In genomic region chr5:112908169-112908614, GRCm38 (mm10) we compare ENCODE assay signal across 12 mouse cellular contexts. TPM values are rescaled to one million over a fixed set of nuclear protein-coding genes. Genes with fewer than 3 reads are reported as not detected.
DNase-seq lines count a peak whose midpoint lies in the region; ATAC-seq and TF ChIP-seq lines count a peak whose summit lies in the region.
"Had no signal": no experiment of that assay in that cellular context is flagged by ENCODE, and none has a peak within 500 bp of the region (broad histone marks: within the 10 kb centered on the region; RNA-seq: fewer than 3 reads in every experiment).

No protein-coding gene starts in this region.

- H3K27ac ChIP-seq in liver, postnatal 0 days (ENCODE audit: low read depth), result no peak overlapping the region
- H3K27ac ChIP-seq in liver, embryonic 12.5 days, result no peak overlapping the region
- peak overlapping the region; percentile 2; the same call in 1 of the 2 replicates for H3K27ac ChIP-seq in kidney, embryonic 16.5 days (ENCODE audit: low read length)
- H3K27ac ChIP-seq in stomach, postnatal 0 days (replicated peaks), result no peak overlapping the region
- H3K27ac ChIP-seq: embryonic facial prominence, embryonic 12.5 days; layer of hippocampus, adult 2 months; liver, embryonic 13.5 days had no signal

- TF ChIP-seq CTCF in liver, postnatal 0 days (IDR thresholded peaks at IDR 0.05; ENCODE audit: low read depth), result no peak
- no peak for TF ChIP-seq CTCF in stomach, postnatal 0 days (IDR thresholded peaks at IDR 0.05; ENCODE audit: low read depth)

- peaks cover 4% of the 10 kb centered on the region; the same call in 1 of the 2 replicates for H3K4me1 ChIP-seq in liver, postnatal 0 days (ENCODE audit: insufficient read depth)
- H3K4me1 ChIP-seq in liver, embryonic 12.5 days, result no peaks in the 10 kb centered on the region
- H3K4me1 ChIP-seq in kidney, embryonic 16.5 days (ENCODE audit: insufficient read depth, low read length), result peaks cover 4% of the 10 kb centered on the region
- no peaks in the 10 kb centered on the region for H3K4me1 ChIP-seq in stomach, postnatal 0 days (replicated peaks; ENCODE audit: control insufficient read depth, insufficient read depth)
- H3K4me1 ChIP-seq: embryonic facial prominence, embryonic 12.5 days; liver, embryonic 13.5 days had no signal

- H3K27me3 ChIP-seq in liver, postnatal 0 days (ENCODE audit: insufficient read depth, low read length), result no peaks in the 10 kb centered on the region
- H3K27me3 ChIP-seq in liver, embryonic 12.5 days (replicated peaks), result no peaks in the 10 kb centered on the region
- H3K27me3 ChIP-seq in kidney, embryonic 16.5 days (ENCODE audit: insufficient read depth, low read length), result no peaks in the 10 kb centered on the region
- H3K27me3 ChIP-seq in stomach, postnatal 0 days (ENCODE audit: control insufficient read depth, insufficient read depth, low read length), result no peaks in the 10 kb centered on the region
- H3K27me3 ChIP-seq: embryonic facial prominence, embryonic 12.5 days; liver, embryonic 13.5 days; Patski had no signal

- peak; percentile 13 to 30 for DNase-seq in adrenal gland, postnatal 36 days
- DNase-seq in adrenal gland, postnatal 4 days (ENCODE audit: low spot score in 2 of 2), result no peak
- no peak for DNase-seq in liver, postnatal 0 days
- DNase-seq in stomach, postnatal 0 days (ENCODE audit: low spot score), result no peak
- no peak for DNase-seq in yolk sac, embryonic 10.5 days (ENCODE audit: low spot score)
- no peak for DNase-seq in urinary bladder, adult 18-20 months (ENCODE audit: low spot score in 2 of 2)
- DNase-seq: liver, embryonic 13.5 days had no signal

- no peak overlapping the region for H3K4me2 ChIP-seq in liver, postnatal 0 days (ENCODE audit: low read depth, low read length)
- no peak overlapping the region for H3K4me2 ChIP-seq in liver, embryonic 12.5 days
- no peak overlapping the region for H3K4me2 ChIP-seq in kidney, embryonic 16.5 days (replicated peaks; ENCODE audit: low read depth, low read length)
- no peak overlapping the region for H3K4me2 ChIP-seq in stomach, postnatal 0 days (replicated peaks; ENCODE audit: low read depth)
- H3K4me2 ChIP-seq: embryonic facial prominence, embryonic 12.5 days; liver, embryonic 13.5 days had no signal

- peak; percentile 23; the same call in 1 of the 2 replicates for ATAC-seq in liver, postnatal 0 days
- no peak for ATAC-seq in liver, embryonic 12.5 days
- ATAC-seq in kidney, embryonic 16.5 days (ENCODE audit: low FRiP score, low TSS enrichment), result peak; percentile 49
- ATAC-seq in stomach, postnatal 0 days (ENCODE audit: low FRiP score, low TSS enrichment), result peak; percentile 26
- ATAC-seq: Patski had no signal

- no peak overlapping the region for H3K9ac ChIP-seq in liver, postnatal 0 days (replicated peaks)
- H3K9ac ChIP-seq in liver, embryonic 12.5 days, result no peak overlapping the region
- H3K9ac ChIP-seq in kidney, embryonic 16.5 days (replicated peaks; ENCODE audit: low read length), result no peak overlapping the region
- no peak overlapping the region for H3K9ac ChIP-seq in stomach, postnatal 0 days (ENCODE audit: low read length)
- H3K9ac ChIP-seq: embryonic facial prominence, embryonic 12.5 days; liver, embryonic 13.5 days had no signal

- TF ChIP-seq EP300 in liver, postnatal 0 days (IDR thresholded peaks at IDR 0.05; ENCODE audit: low read depth), result no peak
- no peak for TF ChIP-seq EP300 in stomach, postnatal 0 days (optimal IDR thresholded peaks at IDR 0.05)

- H3K9me3 ChIP-seq in liver, postnatal 0 days (ENCODE audit: low read length), result peaks cover 3% of the 10 kb centered on the region; the same call in 1 of the 2 replicates
- H3K9me3 ChIP-seq in liver, embryonic 12.5 days (replicated peaks), result 0 out of 2 replicates have a peak, but pooled peaks cover 3% of the 10 kb centered on the region
- peaks cover 6% of the 10 kb centered on the region; the same call in 1 of the 2 replicates for H3K9me3 ChIP-seq in kidney, embryonic 16.5 days (ENCODE audit: low read length)
- H3K9me3 ChIP-seq in stomach, postnatal 0 days (ENCODE audit: control insufficient read depth, low read length), result no peaks in the 10 kb centered on the region
- H3K9me3 ChIP-seq: embryonic facial prominence, embryonic 12.5 days; liver, embryonic 13.5 days had no signal

- WGBS in liver, postnatal 0 days (ENCODE audit: insufficient replicate concordance), result 21% methylated on average over 2 of the region's 2 CpGs
- 30% methylated on average over 2 of the region's 2 CpGs for WGBS in liver, embryonic 12.5 days (ENCODE audit: insufficient replicate concordance)
- WGBS in kidney, embryonic 16.5 days, result 53% methylated on average over 2 of the region's 2 CpGs
- 37% methylated on average over 2 of the region's 2 CpGs for WGBS in stomach, postnatal 0 days

- H3K4me3 ChIP-seq in liver, postnatal 0 days (ENCODE audit: low read depth, low read length), result no peak overlapping the region
- no peak overlapping the region for H3K4me3 ChIP-seq in liver, embryonic 12.5 days
- no peak overlapping the region for H3K4me3 ChIP-seq in kidney, embryonic 16.5 days (ENCODE audit: low read length)
- no peak overlapping the region for H3K4me3 ChIP-seq in stomach, postnatal 0 days (ENCODE audit: low read depth, low read length)
- H3K4me3 ChIP-seq: embryonic facial prominence, embryonic 12.5 days; layer of hippocampus, adult 2 months; liver, embryonic 13.5 days had no signal

- no peaks in the 10 kb centered on the region for H3K36me3 ChIP-seq in liver, postnatal 0 days (replicated peaks; ENCODE audit: insufficient read depth, low read length)
- H3K36me3 ChIP-seq in liver, embryonic 12.5 days, result no peaks in the 10 kb centered on the region
- no peaks in the 10 kb centered on the region for H3K36me3 ChIP-seq in kidney, embryonic 16.5 days (ENCODE audit: insufficient read depth, low read length)
- no peaks in the 10 kb centered on the region for H3K36me3 ChIP-seq in stomach, postnatal 0 days (ENCODE audit: control insufficient read depth, insufficient read depth, low read length)
- H3K36me3 ChIP-seq: embryonic facial prominence, embryonic 12.5 days; liver, embryonic 13.5 days had no signal

RNA-seq across cellular contexts. Expression of gene Myo18b, which starts 12.0 kb away (rescaled TPM):
- total RNA-seq in adrenal gland, postnatal 36 days (2021), result under 1 TPM; 0.03 TPM
- 1 to 10 TPM; 2.4 to 6.6 TPM for total RNA-seq in adrenal gland, postnatal 4 days (2021)
- polyA plus RNA-seq in liver, postnatal 0 days (2015; fragmentation: Nextera tagmentation; extraction: Ambion mirVana), result 0.15 TPM in 1 of 2 replicates, not detected in the other
- 0.08 and 0.11 TPM in 2 replicates for polyA plus RNA-seq in liver, embryonic 12.5 days (2016; fragmentation: Nextera tagmentation; extraction: Ambion mirVana)
- 0.39 and 0.41 TPM in 2 replicates for polyA plus RNA-seq in kidney, embryonic 16.5 days (2015; fragmentation: Nextera tagmentation; extraction: Ambion mirVana)
- 0.15 and 0.17 TPM in 2 replicates for polyA plus RNA-seq in stomach, postnatal 0 days (2015; fragmentation: Nextera tagmentation; extraction: Ambion mirVana)
- polyA plus RNA-seq: Patski had no signal

Comparison
In these comparisons a context has a peak if more than half of its experiments do, and no peak if none do; other contexts are left out.
1. DNase-seq: peak in adrenal gland, postnatal 36 days (2 of 2); none in adrenal gland, postnatal 4 days (0 of 2), liver, postnatal 0 days (single experiment), stomach, postnatal 0 days (single experiment), yolk sac, embryonic 10.5 days (single experiment) and urinary bladder, adult 18-20 months (0 of 2).